Mouse (Mus musculus): Measurements from ENCODE around the gene Cad.
"Not testable (repeated sequence)": the region's sequence is repeated elsewhere in the genome, so short reads cannot be mapped to it uniquely, and the experiment has no call there.

Cad gene

GRCm38 (mm10) chr5:31054261-31055215 lies at the start of gene Cad:
Cad (plus strand) TSS chr5:31054780.
- peak; percentile 97 to 98 for DNase-seq

DNA sequence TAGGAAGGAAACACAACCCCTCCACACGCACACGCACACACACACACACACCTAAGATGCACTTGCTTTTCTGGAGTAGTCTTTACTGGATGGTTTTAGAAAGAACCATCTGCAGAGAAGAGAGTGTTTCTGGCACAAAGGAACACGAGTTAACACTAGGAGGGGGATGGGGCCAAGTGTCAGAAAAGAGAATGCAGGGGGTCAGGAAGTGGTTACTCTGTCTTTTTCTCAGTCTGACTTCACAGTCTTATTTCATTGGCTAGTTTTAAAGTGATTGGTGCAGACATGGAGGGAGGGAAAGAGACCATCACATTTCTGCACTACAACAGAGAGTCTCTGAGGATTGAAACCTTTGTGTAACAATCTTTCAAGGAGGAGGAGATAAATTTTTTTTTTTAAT lies 41.8 kb upstream of the Cad start:
- no peak for DNase-seq

GRCm38 (mm10) chr5:31015913-31016312 lies 38.7 kb upstream of the Cad start:
- DNase-seq = no peak

DNA sequence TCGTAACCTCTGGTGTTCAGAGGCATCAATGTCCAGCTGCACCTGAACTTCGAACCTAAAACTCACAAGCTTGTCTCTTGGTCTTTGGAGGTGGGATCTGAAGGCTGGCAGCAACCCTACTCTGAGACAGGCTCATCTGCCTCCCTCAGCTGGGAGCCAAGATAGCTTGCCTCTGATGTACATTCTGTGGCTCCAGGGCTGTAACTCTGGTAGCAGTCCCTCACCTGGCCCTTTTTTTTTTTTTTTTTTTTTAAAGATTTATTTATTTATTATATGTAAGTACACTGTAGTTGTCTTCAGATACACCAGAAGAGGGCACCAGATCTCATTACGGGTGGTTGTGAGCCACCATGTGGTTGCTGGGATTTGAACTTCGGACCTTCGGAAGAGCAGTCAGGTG lies 32.8 kb upstream of the Cad start:
- DNase-seq = not testable (repeated sequence)

- DNase-seq = no peak
These were observed 31.9 kb upstream of the Cad start for GRCm38 (mm10) chr5:31022690-31023089.

GRCm38 (mm10) chr5:31023254-31023653 lies 31.3 kb upstream of the Cad start:
- DNase-seq = no peak

DNA sequence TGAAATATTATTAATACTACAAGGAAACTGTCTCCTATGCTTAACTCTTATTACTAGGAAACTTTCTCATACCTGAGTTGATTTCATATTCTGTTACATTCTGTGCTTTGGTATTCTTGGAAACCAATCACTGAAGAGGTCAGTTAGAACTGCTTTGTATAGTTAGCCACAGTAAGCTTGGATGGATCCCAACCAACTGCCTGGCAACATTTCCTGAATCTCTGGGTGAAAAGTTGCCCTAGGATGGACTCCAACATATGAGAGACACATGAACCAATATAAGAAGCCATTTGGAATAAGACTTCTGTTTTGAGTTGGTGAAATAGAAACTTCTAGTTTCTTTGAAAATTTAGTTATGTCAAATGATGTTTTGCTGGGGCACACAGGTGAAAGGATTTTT lies 29.9 kb upstream of the Cad start:
- no peak for DNase-seq

- DNase-seq = no peak
These were observed 23.7 kb upstream of the Cad start for GRCm38 (mm10) chr5:31030926-31031325.

GRCm38 (mm10) chr5:31031508-31031907 lies 23.1 kb upstream of the Cad start:
- DNase-seq = no peak

DNA sequence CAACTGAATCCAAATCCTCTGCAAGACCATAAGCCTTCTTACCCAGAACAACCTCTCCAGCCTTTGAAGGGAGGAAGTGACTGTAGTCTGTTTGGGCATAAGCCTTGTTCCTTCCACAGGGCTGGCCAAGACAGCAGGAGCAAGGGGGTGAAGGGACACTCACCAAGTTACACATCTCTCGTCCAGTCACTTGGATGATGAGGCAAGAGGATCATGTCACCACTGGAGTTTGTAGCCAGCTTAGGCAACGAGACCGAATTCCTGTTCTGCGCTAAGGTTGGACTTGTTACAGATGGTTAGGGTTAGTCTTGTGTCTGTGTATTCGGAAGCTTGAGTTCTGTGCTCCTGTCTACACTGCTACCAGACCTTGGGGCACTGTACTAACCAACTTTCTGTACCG lies 19.9 kb upstream of the Cad start:
- DNase-seq = no peak

DNA sequence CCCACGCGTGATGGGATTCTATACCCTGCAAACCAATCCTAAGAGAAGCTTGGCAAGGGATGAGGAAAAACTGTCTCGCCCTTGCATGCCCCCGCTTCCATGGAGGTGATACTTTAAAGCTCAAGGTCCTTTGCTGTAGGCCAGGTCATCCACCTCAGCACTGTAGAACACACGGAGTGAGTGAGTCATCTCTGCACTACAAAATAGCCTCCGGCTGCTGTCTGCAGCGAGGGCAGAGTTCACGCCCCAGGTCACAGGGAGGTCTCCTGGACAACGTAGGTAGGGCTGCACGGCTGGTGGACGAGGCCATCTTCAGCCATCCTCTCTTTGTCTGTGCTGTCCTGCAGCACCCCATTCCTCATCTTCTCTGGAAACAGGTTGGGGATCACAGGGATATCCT lies 18.0 kb upstream of the Cad start:
- not testable (repeated sequence) for DNase-seq

- DNase-seq = no peak
These were observed 16.3 kb upstream of the Cad start for GRCm38 (mm10) chr5:31038171-31038845.

DNA sequence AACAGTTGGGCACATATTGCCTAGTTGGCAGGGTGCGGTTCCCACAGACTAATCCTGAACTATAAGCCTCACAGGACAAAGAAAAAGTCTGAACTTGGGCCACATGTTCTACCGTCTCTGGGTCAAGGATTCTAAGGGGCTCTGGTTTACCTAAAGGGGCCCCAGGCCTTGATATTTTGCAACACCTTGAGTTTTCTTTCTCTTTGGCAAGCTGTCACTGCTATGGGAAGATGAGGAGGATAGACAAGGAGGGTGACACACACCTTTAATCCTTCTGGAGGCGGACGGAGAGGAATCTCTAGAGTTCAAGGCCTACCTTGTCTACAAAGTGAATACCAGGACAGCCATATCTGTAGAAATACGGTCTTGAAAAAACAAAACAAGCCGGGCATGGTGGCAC lies 8.2 kb upstream of the Cad start:
- DNase-seq = no peak

DNA sequence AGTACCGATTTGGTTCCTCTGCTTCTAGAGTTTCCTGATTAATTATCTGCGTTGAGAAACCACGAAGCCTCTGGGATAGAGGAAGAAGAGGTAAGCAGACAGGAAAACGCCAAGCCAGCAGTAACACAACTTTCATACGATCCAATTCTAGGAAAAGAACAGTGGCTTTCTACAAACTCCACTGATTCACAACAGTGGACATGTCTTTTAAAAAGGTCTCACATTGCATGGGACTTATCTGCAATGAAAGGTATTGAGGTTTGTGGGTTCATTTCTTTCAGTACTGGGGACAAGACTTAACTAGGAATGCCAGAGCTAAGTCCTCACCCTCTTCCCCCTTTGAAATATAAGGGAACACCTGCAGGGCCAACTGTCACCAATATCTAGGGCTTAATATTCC lies 7.5 kb upstream of the Cad start:
- no peak for DNase-seq

DNA sequence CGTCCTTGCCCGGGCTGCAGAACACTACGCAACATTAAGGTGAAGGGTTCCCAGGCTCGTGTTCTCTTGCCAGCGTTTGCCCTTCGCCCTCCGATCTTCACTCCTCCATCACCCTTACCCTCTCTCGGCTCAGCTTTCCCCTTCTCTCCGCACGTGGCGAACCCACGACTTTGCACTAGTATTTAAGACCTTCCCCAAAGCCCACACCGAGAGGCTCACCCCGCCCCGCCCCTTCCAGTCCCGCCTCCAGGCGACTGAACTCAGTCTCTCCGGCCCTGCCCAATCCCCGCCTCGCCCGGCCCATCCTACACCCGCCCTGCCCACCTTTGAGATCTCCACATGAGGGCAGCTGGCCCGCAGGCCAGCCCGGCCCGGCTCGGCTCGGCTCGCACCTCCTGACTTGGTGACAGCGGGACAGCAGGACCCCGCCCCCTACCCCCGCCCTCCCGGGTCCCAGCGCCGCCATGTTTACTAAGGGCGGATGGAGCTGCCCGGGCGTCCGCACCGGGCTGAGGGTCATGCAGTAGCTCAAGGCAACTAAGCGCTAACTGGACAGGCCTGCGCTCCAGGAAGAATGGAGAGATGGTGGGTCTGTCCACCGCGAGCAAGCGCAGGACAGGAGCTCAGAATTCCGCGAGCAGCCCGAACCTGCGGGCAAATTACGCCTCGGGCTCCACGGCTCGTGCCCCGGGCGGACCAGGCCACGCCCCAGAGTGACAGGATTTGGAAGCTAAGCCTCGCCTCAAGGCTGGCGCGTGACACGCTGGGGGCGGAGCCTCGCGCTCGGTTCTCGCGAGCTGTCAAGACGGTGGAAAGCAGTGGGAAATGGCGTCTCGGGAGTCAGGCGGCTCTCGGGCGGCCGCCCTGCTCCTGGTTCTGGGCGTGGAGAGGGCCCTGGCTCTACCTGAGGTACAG lies 6.5 kb upstream of the Cad start, which contains the start of gene Atraid:
TSS of gene Atraid (plus strand) at position 465 of the 915 bp plus-strand sequence.
- peak; percentile 99 to 100 for DNase-seq

GRCm38 (mm10) chr5:31048763-31049641 lies 5.6 kb upstream of the Cad start, which contains the start of gene Slc5a6:
Slc5a6 (minus strand) TSS chr5:31048924.
- peak; percentile 53 to 72 for DNase-seq

DNA sequence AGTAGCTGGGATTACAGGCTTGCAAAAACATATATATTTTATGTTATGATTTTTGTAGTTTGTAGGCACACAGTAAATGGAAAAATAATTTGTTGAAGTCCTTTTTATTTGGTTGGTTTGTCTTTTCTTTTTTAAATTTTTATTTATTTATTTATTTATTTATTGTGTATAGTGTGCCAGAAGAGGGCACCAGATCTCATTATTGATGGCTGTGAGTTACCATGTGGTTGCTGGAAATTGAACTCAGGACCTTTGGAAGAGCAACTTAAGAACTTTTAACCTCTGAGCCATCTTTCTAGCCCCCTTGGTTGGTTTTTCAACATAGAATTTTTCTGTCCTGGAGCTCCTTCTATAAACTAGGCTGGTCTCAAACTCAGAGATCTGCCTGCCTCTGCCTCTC lies 4.2 kb upstream of the Cad start:
- no peak for DNase-seq

DNA sequence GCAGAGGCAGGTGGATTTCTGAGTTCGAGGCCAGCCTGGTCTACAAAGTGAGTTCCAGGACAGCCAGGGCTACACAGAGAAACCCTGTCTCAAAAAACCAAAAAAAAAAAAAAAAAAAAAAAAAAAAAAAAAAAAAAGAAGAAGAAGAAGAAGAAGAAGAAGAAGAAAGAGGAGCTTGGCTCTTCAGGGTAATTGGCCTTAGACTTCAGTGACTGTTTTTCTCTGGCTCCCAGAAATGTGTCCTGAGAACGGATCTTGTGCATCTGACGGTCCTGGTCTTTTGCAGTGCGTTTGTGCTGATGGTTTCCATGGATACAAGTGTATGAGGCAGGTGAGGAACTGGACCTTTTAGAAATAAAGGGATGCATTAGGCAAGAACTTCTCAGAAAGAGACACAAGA lies 852 bp upstream of the Cad start:
- not testable (repeated sequence) for DNase-seq

DNA sequence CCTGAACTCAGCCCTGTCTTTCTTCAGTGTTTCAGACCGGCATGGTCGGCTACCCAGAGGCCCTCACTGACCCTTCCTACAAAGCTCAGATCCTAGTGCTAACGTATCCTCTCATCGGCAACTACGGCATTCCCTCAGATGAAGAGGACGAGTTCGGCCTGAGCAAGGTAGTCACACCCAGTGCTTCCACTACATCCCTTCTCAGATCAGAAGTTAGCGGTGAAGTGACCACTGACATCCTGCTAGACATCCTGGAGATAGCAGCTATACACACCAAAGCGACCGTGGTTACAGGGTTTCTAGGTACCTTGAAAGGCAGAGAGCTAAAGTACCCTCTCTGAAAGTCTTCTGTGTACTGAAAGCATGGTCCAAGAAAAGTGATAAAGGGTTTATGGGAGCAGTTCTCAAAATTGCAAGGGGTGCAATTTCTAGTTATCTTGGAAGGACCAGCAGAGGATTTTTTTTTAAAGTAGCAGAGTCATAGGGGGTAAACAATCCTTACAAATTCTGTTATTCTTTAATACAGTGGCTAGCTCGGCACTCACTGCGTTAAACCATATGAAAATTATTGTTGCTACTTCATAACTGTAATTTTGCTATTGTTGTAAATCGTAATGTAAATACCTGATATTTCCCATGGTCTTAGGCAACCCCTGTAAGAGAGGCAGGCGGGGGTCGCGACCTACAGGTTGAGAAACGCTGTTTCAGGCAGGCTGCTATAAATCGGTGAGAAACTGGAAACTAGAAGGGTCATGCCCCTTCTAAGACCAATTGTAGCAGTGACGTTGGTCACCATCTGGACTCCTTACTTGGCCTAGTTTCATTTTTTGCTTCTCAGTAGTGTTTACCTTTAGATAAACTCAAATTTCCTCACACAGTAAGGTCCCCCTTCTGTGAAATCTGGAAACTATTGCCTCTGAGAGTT lies 898 bp downstream of the Cad start:
- DNase-seq = no peak

DNA sequence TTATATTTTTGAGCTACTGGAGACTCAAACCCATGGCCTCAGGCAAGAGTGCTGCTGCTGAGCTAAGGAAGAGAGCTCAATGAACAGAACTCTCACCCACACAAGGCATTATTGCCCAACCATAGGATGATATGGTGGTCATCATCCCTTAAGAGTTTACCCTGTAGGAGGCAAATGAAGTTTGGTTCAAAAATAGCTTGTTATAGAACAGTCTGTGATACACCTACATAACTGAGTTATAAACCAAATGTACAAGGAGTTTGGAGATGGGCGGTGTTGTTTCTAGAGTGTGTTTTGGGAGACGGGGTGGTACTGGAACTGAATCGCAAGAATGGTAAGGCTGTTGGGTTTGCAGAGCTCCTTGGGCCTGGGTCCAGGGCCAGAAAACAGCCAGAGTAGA lies 15.2 kb downstream of the Cad start:
- no peak for DNase-seq

DNA sequence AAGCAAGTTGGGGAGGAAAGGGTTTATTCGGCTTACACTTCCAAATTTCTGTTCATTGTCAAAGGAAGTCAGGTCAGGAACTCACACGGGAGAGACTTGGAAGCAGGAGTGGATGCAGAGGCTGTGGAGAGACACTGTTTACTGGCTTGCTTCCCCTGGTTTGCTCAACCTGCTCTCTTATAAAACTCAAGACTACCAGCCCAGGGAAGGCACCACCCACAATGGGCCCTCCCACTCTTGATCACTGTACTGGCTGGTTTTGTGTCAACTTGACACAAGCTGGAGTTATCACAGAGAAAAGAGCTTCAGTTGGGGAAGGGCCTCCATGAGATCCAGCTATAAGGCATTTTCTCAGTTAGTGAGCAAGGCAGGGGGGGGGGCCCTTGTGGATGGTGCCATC lies 16.5 kb downstream of the Cad start:
- no peak for DNase-seq

All from kidney, postnatal 4 days (tissue).